8 mouse cellular contexts compared by ENCODE assay signal in the genomic region with DNA sequence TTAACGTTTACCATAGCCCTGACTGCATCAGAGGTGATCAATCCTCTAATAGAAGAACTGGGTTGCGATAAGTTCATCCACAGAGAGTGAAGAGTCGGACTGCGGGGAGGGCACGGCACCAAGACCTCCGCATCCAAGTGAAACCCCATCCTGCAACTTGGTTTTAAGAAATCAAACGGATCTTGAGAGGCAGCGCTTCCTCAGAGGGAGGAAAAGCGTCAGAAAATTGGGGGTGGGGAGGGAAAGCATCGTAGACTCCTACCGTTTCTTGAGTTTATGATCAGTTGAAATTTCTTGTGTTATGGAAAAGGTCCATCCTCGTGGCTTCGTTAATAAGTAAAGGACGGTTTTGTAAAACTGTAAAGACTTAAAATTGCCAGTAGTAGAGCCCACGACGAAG. TPM values are rescaled to one million over a fixed set of nuclear protein-coding genes. Genes with fewer than 3 reads are reported as not detected.
DNase-seq lines count a peak whose midpoint lies in the region; ATAC-seq and TF ChIP-seq lines count a peak whose summit lies in the region.

No protein-coding gene starts in this region.

- H3K36me3 ChIP-seq in heart, embryonic 16.5 days (ENCODE audit: control insufficient read depth, insufficient read depth): peaks cover 17% of the 10 kb centered on the region; the same call in 1 of the 2 replicates
- H3K36me3 ChIP-seq in forebrain, postnatal 0 days (ENCODE audit: insufficient read depth): peaks cover 10% of the 10 kb centered on the region
- H3K36me3 ChIP-seq in liver, postnatal 0 days (replicated peaks; ENCODE audit: insufficient read depth, low read length): no peaks in the 10 kb centered on the region

- H3K9ac ChIP-seq in heart, embryonic 16.5 days (ENCODE audit: low read length): peak overlapping the region; percentile 96
- H3K9ac ChIP-seq in forebrain, postnatal 0 days: peak overlapping the region; percentile 95
- peak overlapping the region; percentile 68 for H3K9ac ChIP-seq in liver, postnatal 0 days (replicated peaks)

- peaks cover 6% of the 10 kb centered on the region for H3K4me1 ChIP-seq in heart, embryonic 16.5 days (ENCODE audit: control insufficient read depth, insufficient read depth, low read length)
- H3K4me1 ChIP-seq in forebrain, postnatal 0 days (ENCODE audit: insufficient read depth): no peaks in the 10 kb centered on the region
- no peaks in the 10 kb centered on the region for H3K4me1 ChIP-seq in liver, postnatal 0 days (ENCODE audit: insufficient read depth)

- 29% methylated on average over 16 of the region's 16 CpGs for WGBS in heart, embryonic 16.5 days
- 33% methylated on average over 16 of the region's 16 CpGs for WGBS in forebrain, postnatal 0 days
- 29% methylated on average over 16 of the region's 16 CpGs for WGBS in liver, postnatal 0 days (ENCODE audit: insufficient replicate concordance)

- no peak for DNase-seq in heart, adult 11 months
- peak; percentile 52 for DNase-seq in NIH3T3 (ENCODE audit: low read depth)
- no peak for DNase-seq in forebrain, postnatal 0 days
- DNase-seq in liver, postnatal 0 days: no peak
- no peak for DNase-seq in Muller cell, postnatal 12 days (ENCODE audit: inconsistent ontology term)
- no peak for DNase-seq in urinary bladder, postnatal 25 days (ENCODE audit: low spot score)
- no peak for DNase-seq in layer of hippocampus, postnatal 10 days (ENCODE audit: low spot score in 2 of 2)

- ATAC-seq in heart, embryonic 16.5 days (replicated peaks; ENCODE audit: extremely low read depth, insufficient read depth, low FRiP score): no peak
- no peak for ATAC-seq in forebrain, postnatal 0 days
- ATAC-seq in liver, postnatal 0 days: no peak

- H3K4me3 ChIP-seq in heart, embryonic 16.5 days (ENCODE audit: low read length): peak overlapping the region; percentile 76
- peak overlapping the region; percentile 97 for H3K4me3 ChIP-seq in forebrain, postnatal 0 days (ENCODE audit: low read depth, low read length)
- peak overlapping the region; percentile 54 for H3K4me3 ChIP-seq in liver, postnatal 0 days (ENCODE audit: low read depth, low read length)

- no peaks in the 10 kb centered on the region for H3K9me3 ChIP-seq in heart, embryonic 16.5 days (replicated peaks; ENCODE audit: control insufficient read depth, low read length)
- H3K9me3 ChIP-seq in forebrain, postnatal 0 days (ENCODE audit: low read length): no peaks in the 10 kb centered on the region
- no peaks in the 10 kb centered on the region for H3K9me3 ChIP-seq in liver, postnatal 0 days (ENCODE audit: low read length)

- TF ChIP-seq EP300 in liver, postnatal 0 days (IDR thresholded peaks at IDR 0.05; ENCODE audit: low read depth): no peak

- H3K27ac ChIP-seq in heart, embryonic 16.5 days (ENCODE audit: low read length): peak overlapping the region; percentile 84; the same call in 1 of the 2 replicates
- peak overlapping the region; percentile 93 for H3K27ac ChIP-seq in forebrain, postnatal 0 days (ENCODE audit: low read depth, low read length)
- no peak overlapping the region for H3K27ac ChIP-seq in liver, postnatal 0 days (ENCODE audit: low read depth)

- peak overlapping the region; percentile 72 for H3K4me2 ChIP-seq in heart, embryonic 16.5 days (ENCODE audit: low read depth, low read length)
- H3K4me2 ChIP-seq in forebrain, postnatal 0 days (ENCODE audit: low read depth): peak overlapping the region; percentile 80
- H3K4me2 ChIP-seq in liver, postnatal 0 days (ENCODE audit: low read depth, low read length): peak overlapping the region; percentile 72

- no peak for TF ChIP-seq CTCF in forebrain, postnatal 0 days (IDR thresholded peaks at IDR 0.05; ENCODE audit: low read depth)
- TF ChIP-seq CTCF in liver, postnatal 0 days (IDR thresholded peaks at IDR 0.05; ENCODE audit: low read depth): no peak

- no peaks in the 10 kb centered on the region for H3K27me3 ChIP-seq in heart, embryonic 16.5 days (ENCODE audit: control insufficient read depth, insufficient read depth, low read length)
- H3K27me3 ChIP-seq in forebrain, postnatal 0 days (ENCODE audit: insufficient read depth, low read length): no peaks in the 10 kb centered on the region
- peaks cover 8% of the 10 kb centered on the region; the same call in 1 of the 2 replicates for H3K27me3 ChIP-seq in liver, postnatal 0 days (ENCODE audit: insufficient read depth, low read length)

RNA-seq across cellular contexts. Expression of gene Eid2, which starts 0.9 kb away (rescaled TPM):
- polyA plus RNA-seq in heart, embryonic 16.5 days (2015; fragmentation: Nextera tagmentation; extraction: Ambion mirVana): 0.68 and 0.94 TPM in 2 replicates
- total RNA-seq in forebrain, postnatal 0 days (2014; rRNA removed): 91.2 and 101 TPM in 2 replicates
- 26.7 and 28.3 TPM in 2 replicates for polyA plus RNA-seq in forebrain, postnatal 0 days (2015; fragmentation: Nextera tagmentation; extraction: Ambion mirVana)
- polyA plus RNA-seq in liver, postnatal 0 days (2015; fragmentation: Nextera tagmentation; extraction: Ambion mirVana): 1.3 and 1.4 TPM in 2 replicates
- 10 to 100 TPM; 67.3 to 68.9 TPM for total RNA-seq in layer of hippocampus, postnatal 10 days (2021)

RNA-seq across cellular contexts. Expression of gene Eid2b, which starts 9.0 kb away (rescaled TPM):
- polyA plus RNA-seq in heart, embryonic 16.5 days (2015; fragmentation: Nextera tagmentation; extraction: Ambion mirVana): 6.6 and 7.3 TPM in 2 replicates
- 44.0 and 45.1 TPM in 2 replicates for total RNA-seq in forebrain, postnatal 0 days (2014; rRNA removed)
- 49.0 and 53.6 TPM in 2 replicates for polyA plus RNA-seq in forebrain, postnatal 0 days (2015; fragmentation: Nextera tagmentation; extraction: Ambion mirVana)
- polyA plus RNA-seq in liver, postnatal 0 days (2015; fragmentation: Nextera tagmentation; extraction: Ambion mirVana): 3.4 and 3.9 TPM in 2 replicates
- total RNA-seq in layer of hippocampus, postnatal 10 days (2021): 10 to 100 TPM; 41.8 to 43.2 TPM

RNA-seq across cellular contexts. Expression of gene Selenov, which starts 22.4 kb away (rescaled TPM):
- polyA plus RNA-seq in heart, embryonic 16.5 days (2015; fragmentation: Nextera tagmentation; extraction: Ambion mirVana): not detected in 2 replicates
- 0.62 and 0.71 TPM in 2 replicates for total RNA-seq in forebrain, postnatal 0 days (2014; rRNA removed)
- polyA plus RNA-seq in forebrain, postnatal 0 days (2015; fragmentation: Nextera tagmentation; extraction: Ambion mirVana): 1.3 and 2.1 TPM in 2 replicates
- 0.12 TPM in 1 of 2 replicates, not detected in the other for polyA plus RNA-seq in liver, postnatal 0 days (2015; fragmentation: Nextera tagmentation; extraction: Ambion mirVana)
- 1 to 10 TPM; 1.4 to 4.2 TPM for total RNA-seq in layer of hippocampus, postnatal 10 days (2021)

RNA-seq across cellular contexts. Expression of gene Dll3, which starts 33.5 kb away (rescaled TPM):
- 0.16 and 0.17 TPM in 2 replicates for polyA plus RNA-seq in heart, embryonic 16.5 days (2015; fragmentation: Nextera tagmentation; extraction: Ambion mirVana)
- total RNA-seq in forebrain, postnatal 0 days (2014; rRNA removed): 7.8 and 9.5 TPM in 2 replicates
- 10.9 and 11.1 TPM in 2 replicates for polyA plus RNA-seq in forebrain, postnatal 0 days (2015; fragmentation: Nextera tagmentation; extraction: Ambion mirVana)
- 0.12 TPM in 1 of 2 replicates, not detected in the other for polyA plus RNA-seq in liver, postnatal 0 days (2015; fragmentation: Nextera tagmentation; extraction: Ambion mirVana)
- total RNA-seq in layer of hippocampus, postnatal 10 days (2021): 1 to 10 TPM; 6.5 to 8.9 TPM

RNA-seq across cellular contexts. Expression of gene Timm50, which starts 43.3 kb away (rescaled TPM):
- polyA plus RNA-seq in heart, embryonic 16.5 days (2015; fragmentation: Nextera tagmentation; extraction: Ambion mirVana): 130 and 132 TPM in 2 replicates
- 60.6 and 64.0 TPM in 2 replicates for total RNA-seq in forebrain, postnatal 0 days (2014; rRNA removed)
- 116 and 140 TPM in 2 replicates for polyA plus RNA-seq in forebrain, postnatal 0 days (2015; fragmentation: Nextera tagmentation; extraction: Ambion mirVana)
- 52.0 and 53.9 TPM in 2 replicates for polyA plus RNA-seq in liver, postnatal 0 days (2015; fragmentation: Nextera tagmentation; extraction: Ambion mirVana)
- total RNA-seq in layer of hippocampus, postnatal 10 days (2021): 10 to 100 TPM; 49.2 to 49.6 TPM

Comparison
In these comparisons a context has a peak if more than half of its experiments do, and no peak if none do; other contexts are left out.
1. RNA of gene Eid2, which starts 0.9 kb away (polyA plus RNA-seq): 26.7 to 28.3 TPM in forebrain, postnatal 0 days; 1.3 to 1.4 TPM in liver, postnatal 0 days and 0.68 to 0.94 TPM in heart, embryonic 16.5 days; every median in the first group is over 10 times any median in the second.
2. Peak in every context shown above with its lines, with median percentiles within 50 percentile points of each other: H3K4me2 ChIP-seq, H3K4me3 ChIP-seq and H3K9ac ChIP-seq.